Mouse (Mus musculus) limb, embryonic 11.5 days (tissue): ENCODE measurements at regions not wholly inside any gene's neighbourhood (a gene's known extent, or its start where the extent isn't known, plus 50 kb on each side); places are given as distances from the start of the nearest gene placed in this dataset.

Source experiments
- ATAC-seq: fragments of 200-750 bp; cut with Nextera tagmentation; 2 replicates; pipeline ENCODE4 v1.8.0; 2017; ENCODE audit warnings: low read depth; ENCODE audit not compliant: insufficient number of reproducible peaks, low FRiP score, low TSS enrichment
- DNase-seq: peaks from one replicate; pipeline ENCODE4 v3.0.0-alpha.2; 2015; ENCODE audit warnings: low spot score
- H3K27ac ChIP-seq: fragments of 300-500 bp; sonication (generic); replicated peaks from 2 replicates; pipeline ENCODE4 v1.5.1; 2014; ENCODE audit warnings: low read depth, mild to moderate bottlenecking, low read length
- H3K27me3 ChIP-seq: fragments of 300-500 bp; sonication (generic); 2 replicates; pipeline ENCODE4 v1.6.1; 2014; ENCODE audit warnings: mild to moderate bottlenecking, low read length, mixed read lengths; ENCODE audit not compliant: control insufficient read depth, insufficient read depth
- H3K36me3 ChIP-seq: fragments of 300-500 bp; sonication (generic); 2 replicates; pipeline ENCODE4 v1.6.1; 2014; ENCODE audit warnings: mild to moderate bottlenecking, low read length, moderate library complexity, mixed read lengths; ENCODE audit not compliant: control insufficient read depth, insufficient read depth
- H3K4me1 ChIP-seq: fragments of 300-500 bp; sonication (generic); 2 replicates; pipeline ENCODE4 v1.6.1; 2014; ENCODE audit warnings: low read length, mixed read lengths; ENCODE audit not compliant: control insufficient read depth, insufficient read depth
- H3K4me2 ChIP-seq: fragments of 300-500 bp; sonication (generic); 2 replicates; pipeline ENCODE4 v1.6.1; 2014; ENCODE audit warnings: low read depth, mild to moderate bottlenecking, moderate library complexity; ENCODE audit not compliant: severe bottlenecking
- H3K4me3 ChIP-seq: fragments of 300-500 bp; sonication (generic); 2 replicates; pipeline ENCODE4 v1.5.1; 2014; ENCODE audit warnings: low read depth, low read length
- H3K9ac ChIP-seq: fragments of 300-500 bp; sonication (generic); 2 replicates; pipeline ENCODE4 v1.6.1; 2014; ENCODE audit warnings: mild to moderate bottlenecking, low read length
- H3K9me3 ChIP-seq: fragments of 300-500 bp; sonication (generic); 2 replicates; pipeline ENCODE4 v1.6.1; 2016; ENCODE audit warnings: low read length; ENCODE audit not compliant: control insufficient read depth
- WGBS: fragments of 180-500 bp; shearing (Covaris S2); extraction: QIAGEN DNeasy Blood & Tissue Kit; methylation state at CpG from one replicate; pipeline ENCODE4 v1.1.7; 2014; 5-methylcytosine and 5-hydroxymethylcytosine counted together

DNA sequence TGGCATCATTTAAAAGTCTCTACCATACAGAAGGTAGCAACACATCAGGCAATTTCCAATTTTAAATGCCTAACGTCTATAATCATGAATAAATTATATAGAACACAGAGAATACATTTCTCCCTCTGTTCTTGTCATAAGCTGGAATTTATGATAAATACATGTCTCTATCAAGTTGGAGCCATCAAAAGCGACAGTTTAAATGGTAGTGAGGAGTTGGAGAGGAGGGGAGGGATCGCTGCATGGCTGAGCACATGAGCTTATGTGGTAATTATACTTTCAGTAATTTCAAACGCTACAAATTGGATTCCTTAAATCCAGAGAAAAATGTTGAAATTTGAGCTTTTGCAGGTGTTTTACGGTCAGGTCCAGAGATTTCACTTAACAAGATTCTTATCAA is 267.2 kb downstream of the Nup35 start:
- no peaks in the 10 kb centered on the region for H3K36me3 ChIP-seq
- no peak overlapping the region for H3K9ac ChIP-seq
- no peaks in the 10 kb centered on the region for H3K9me3 ChIP-seq
- no peak overlapping the region for H3K27ac ChIP-seq
- H3K27me3 ChIP-seq: no peaks in the 10 kb centered on the region
- no peaks in the 10 kb centered on the region for H3K4me1 ChIP-seq
- 87% methylated on average over 5 of the region's 5 CpGs for WGBS
- no peak overlapping the region for H3K4me3 ChIP-seq
- DNase-seq (no peak), ATAC-seq (no peak)
- H3K4me2 ChIP-seq: no peak overlapping the region

DNA sequence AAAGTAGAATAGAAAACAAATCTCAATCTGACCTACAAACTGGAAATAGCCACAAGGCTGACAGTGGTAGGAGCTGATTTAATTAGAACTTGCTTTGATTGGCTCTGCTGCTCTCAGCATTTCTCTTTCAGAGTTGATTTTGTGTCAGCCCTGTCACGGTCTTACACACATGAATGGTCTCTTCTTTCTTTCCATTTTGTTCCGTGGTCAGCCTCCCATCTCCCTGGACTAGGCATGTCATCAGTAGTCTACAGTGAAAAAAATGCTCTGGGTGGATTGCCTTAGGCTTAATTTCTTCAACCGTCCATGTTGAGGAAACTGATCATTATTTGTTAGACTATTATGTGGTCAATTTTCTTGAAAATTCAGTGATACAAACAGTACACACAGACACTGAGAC is 285.0 kb downstream of the Nup35 start:
- no peak overlapping the region for H3K9ac ChIP-seq
- no peaks in the 10 kb centered on the region for H3K4me1 ChIP-seq
- H3K36me3 ChIP-seq: no peaks in the 10 kb centered on the region
- no peak overlapping the region for H3K4me2 ChIP-seq
- no peak for ATAC-seq
- H3K9me3 ChIP-seq: no peaks in the 10 kb centered on the region
- H3K27me3 ChIP-seq: no peaks in the 10 kb centered on the region
- no peak overlapping the region for H3K4me3 ChIP-seq
- no peak overlapping the region for H3K27ac ChIP-seq
- 83% methylated on average over 3 of the region's 3 CpGs for WGBS
- no peak for DNase-seq

DNA sequence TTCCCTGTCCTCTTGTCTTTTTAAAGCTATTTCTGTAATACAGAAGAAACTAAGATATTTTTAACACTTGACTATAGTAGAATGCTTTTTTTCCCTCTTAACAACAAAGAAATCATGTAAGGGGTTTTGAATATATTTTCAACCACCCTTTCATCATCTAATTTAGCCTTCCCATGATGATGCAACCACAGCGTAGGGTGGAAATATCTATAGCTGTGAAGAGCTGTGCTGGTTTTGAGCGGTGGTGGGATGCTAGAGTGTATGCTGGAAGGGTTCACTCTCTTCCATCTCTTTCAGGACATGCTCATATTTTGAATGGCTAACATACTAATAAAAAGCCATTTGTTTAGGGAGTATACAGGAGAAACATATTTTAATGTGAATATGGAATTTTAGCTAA is 296.4 kb downstream of the Nup35 start:
- Histone ChIP-seq H3K9ac (no peak overlapping the region), H3K4me1 (no peaks in the 10 kb centered on the region), H3K9me3 (no peaks in the 10 kb centered on the region), H3K27ac (no peak overlapping the region), H3K27me3 (no peaks in the 10 kb centered on the region), H3K4me3 (no peak overlapping the region), H3K4me2 (no peak overlapping the region), H3K36me3 (no peaks in the 10 kb centered on the region)
- ATAC-seq (no peak), DNase-seq (no peak)
- 94% methylated on average over 2 of the region's 2 CpGs for WGBS

DNA sequence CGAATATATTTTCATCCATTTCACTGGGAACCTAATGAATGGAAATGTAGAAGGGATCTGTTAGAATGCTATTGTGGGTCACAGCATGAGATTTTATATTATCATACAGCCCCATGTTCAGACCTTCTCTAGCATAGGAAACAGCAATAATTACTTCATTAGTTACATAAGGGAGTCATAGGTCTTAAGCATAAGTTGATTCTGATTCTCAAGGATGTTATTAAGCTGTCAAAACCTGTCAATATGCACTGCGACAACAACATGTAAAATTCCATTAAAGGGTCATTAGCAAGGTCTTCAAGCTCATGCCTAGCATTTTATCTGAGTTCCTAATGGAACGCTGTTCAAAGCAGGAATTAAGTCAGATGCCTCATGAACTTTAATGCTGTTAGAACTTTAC is 328.5 kb downstream of the Nup35 start:
- no peak for ATAC-seq
- no peak overlapping the region for H3K9ac ChIP-seq
- H3K36me3 ChIP-seq: no peaks in the 10 kb centered on the region
- H3K4me3 ChIP-seq: no peak overlapping the region
- H3K4me1 ChIP-seq: no peaks in the 10 kb centered on the region
- 78% methylated on average over 3 of the region's 3 CpGs for WGBS
- H3K4me2 ChIP-seq: no peak overlapping the region
- DNase-seq: no peak
- H3K9me3 ChIP-seq: no peaks in the 10 kb centered on the region
- no peaks in the 10 kb centered on the region for H3K27me3 ChIP-seq
- H3K27ac ChIP-seq: no peak overlapping the region

DNA sequence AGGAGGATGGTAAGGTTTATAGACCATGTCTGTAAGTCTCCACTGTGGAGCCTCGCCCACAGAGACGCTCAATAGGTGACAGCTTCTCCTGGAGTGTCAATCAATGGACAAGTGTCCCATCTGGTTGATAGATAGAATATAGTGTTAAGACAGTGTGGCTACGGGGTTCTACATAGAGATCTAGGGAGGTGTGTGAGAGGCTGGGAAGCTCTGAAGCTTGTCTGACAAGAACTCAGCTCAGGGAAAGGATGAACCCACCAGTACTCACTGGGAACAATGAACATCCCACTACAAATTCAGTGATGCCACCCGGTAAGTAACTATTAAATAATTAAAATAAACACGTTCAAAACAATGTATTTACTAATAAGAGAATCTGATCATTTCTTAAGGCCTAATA is 349.7 kb downstream of the Nup35 start:
- H3K27me3 ChIP-seq: no peaks in the 10 kb centered on the region
- H3K4me3 ChIP-seq: no peak overlapping the region
- H3K36me3 ChIP-seq: no peaks in the 10 kb centered on the region
- no peaks in the 10 kb centered on the region for H3K9me3 ChIP-seq
- H3K4me1 ChIP-seq: no peaks in the 10 kb centered on the region
- no peak for ATAC-seq
- no peak for DNase-seq
- no peak overlapping the region for H3K4me2 ChIP-seq
- no peak overlapping the region for H3K27ac ChIP-seq
- 89% methylated on average over 5 of the region's 5 CpGs for WGBS
- H3K9ac ChIP-seq: no peak overlapping the region

DNA sequence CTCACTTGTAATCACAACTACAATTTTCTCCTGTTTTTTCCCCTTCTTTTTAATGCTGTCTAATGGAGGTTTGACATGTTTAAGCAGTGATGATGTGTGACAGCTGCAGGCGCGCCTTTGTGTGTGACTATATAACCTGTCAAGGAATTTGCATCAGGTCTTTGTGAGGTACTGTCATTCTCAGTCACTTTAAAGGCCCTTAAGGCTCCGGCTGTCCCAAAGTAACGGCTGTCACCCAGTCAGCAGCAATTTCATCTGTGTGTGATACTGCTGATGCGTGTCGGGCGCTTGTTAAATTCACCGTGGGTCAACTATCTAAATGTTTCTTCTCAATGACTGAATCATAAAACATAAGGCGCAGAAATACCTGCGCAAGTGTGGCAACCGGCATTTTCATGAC is 350.2 kb downstream of the Nup35 start:
- Histone ChIP-seq H3K4me2 (no peak overlapping the region), H3K4me1 (no peaks in the 10 kb centered on the region), H3K36me3 (no peaks in the 10 kb centered on the region), H3K9me3 (no peaks in the 10 kb centered on the region), H3K27ac (no peak overlapping the region), H3K9ac (no peak overlapping the region), H3K27me3 (no peaks in the 10 kb centered on the region), H3K4me3 (no peak overlapping the region)
- DNase-seq (no peak), ATAC-seq (no peak)
- 88% methylated on average over 11 of the region's 11 CpGs for WGBS

DNA sequence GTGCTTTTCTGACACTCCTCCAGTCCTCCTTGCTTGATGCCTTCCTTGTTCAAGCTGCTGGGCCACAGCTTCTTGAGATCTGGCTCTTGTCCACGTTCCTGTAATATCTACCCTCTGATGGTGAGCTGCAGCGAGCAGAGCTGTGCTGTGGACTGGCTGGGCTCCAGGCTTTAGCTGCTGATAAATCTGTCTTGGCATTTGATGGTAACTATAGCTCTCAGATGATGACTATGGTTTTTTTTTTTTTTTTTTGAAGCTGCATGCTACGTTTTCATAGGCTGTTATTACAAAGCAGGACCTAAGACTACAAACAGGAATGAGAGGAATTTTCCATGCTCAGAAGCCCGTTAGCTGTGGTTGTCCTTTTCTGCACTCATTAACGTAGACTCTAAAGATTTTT is 352.3 kb downstream of the Nup35 start:
- DNase-seq: no peak
- Histone ChIP-seq H3K9me3 (no peaks in the 10 kb centered on the region), H3K4me1 (no peaks in the 10 kb centered on the region), H3K27me3 (no peaks in the 10 kb centered on the region), H3K27ac (no peak overlapping the region), H3K36me3 (no peaks in the 10 kb centered on the region), H3K4me3 (no peak overlapping the region), H3K9ac (no peak overlapping the region), H3K4me2 (no peak overlapping the region)
- no peak for ATAC-seq
- 74% methylated on average over 5 of the region's 5 CpGs for WGBS

DNA sequence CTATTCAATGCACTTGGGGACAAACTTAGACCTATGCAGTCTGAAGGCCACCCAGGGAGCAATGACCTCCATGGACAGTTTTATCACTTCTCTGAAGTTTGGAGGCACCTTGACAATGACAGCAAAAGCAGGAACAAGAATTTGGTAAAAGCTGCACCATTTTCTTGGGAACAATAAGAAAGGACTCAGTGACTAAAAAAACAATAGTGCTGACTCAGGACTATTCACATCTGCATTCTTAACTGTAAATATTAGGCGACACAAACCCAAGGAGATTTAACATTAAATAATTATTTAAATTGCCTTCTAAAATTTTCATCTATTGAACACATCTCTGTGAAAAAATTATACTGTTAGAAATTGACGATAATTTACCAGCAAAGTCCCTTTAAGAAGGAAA is 356.2 kb downstream of the Nup35 start:
- ATAC-seq (no peak), DNase-seq (no peak)
- Histone ChIP-seq H3K4me2 (no peak overlapping the region), H3K4me1 (no peaks in the 10 kb centered on the region), H3K9ac (no peak overlapping the region), H3K27ac (no peak overlapping the region), H3K36me3 (no peaks in the 10 kb centered on the region), H3K27me3 (no peaks in the 10 kb centered on the region), H3K9me3 (no peaks in the 10 kb centered on the region), H3K4me3 (no peak overlapping the region)
- 87% methylated on average over 2 of the region's 2 CpGs for WGBS

DNA sequence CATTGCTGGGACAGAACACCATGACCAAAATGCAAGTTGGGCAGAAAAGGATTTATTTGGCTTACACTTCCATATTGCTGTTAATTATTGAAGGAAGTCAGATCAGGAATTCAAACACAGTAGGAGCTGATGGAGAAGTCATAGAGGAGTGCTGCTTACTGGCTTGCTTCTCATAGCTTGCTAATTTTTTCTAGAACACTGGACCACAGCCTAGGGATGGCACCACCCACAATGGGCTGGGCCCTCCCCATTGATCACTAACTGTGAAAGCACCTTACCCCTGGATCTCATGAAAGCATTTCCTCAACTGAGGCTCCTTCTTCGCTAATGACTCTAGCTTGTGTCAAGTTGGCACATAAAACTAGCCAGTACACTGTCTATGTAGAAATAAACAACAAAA is 381.3 kb downstream of the Nup35 start:
- H3K4me1 ChIP-seq: no peaks in the 10 kb centered on the region
- no peaks in the 10 kb centered on the region for H3K36me3 ChIP-seq
- no peak for DNase-seq
- H3K27me3 ChIP-seq: no peaks in the 10 kb centered on the region
- 85% methylated on average over 1 of the region's 1 CpGs for WGBS
- no peak overlapping the region for H3K4me2 ChIP-seq
- H3K27ac ChIP-seq: no peak overlapping the region
- no peaks in the 10 kb centered on the region for H3K9me3 ChIP-seq
- no peak for ATAC-seq
- H3K9ac ChIP-seq: no peak overlapping the region
- no peak overlapping the region for H3K4me3 ChIP-seq
